Mouse (Mus musculus) CD4-positive helper T cell, adult 2 months (primary cell): ENCODE measurements around the gene Rsph14.
A peak's percentile ranks its signal among the peaks of the same experiment; 100 is the strongest.

Experiments used
- DNase-seq: peaks from one replicate; pipeline ENCODE4 v3.0.0-alpha.2; 2012; ENCODE audit warnings: low read depth, missing footprints, low spot score

Gene Rsph14

DNA sequence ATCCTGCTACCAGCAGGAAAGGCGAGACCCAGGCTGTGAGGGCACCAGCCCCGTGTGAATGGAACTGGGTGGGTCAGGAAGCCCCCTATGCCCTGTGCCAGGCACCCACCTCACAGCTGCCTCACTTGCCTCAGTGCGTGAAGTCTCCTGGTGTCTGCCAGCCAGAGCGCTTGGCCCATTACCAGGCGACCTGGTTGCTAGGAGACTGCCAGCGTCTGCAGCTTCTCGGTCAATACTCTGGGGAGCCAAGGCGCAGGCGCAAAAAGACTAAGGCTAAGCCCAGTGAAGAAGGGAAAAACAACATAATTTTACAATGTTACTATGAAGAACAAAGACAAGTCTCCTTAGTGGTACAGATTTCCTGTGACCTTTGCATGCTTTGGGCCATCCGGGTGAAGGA is at the start of gene Rsph14:
Gene Rsph14, minus strand, starts transcription at position 192 of the 400 bp plus-strand sequence.
- DNase-seq: no peak

DNA sequence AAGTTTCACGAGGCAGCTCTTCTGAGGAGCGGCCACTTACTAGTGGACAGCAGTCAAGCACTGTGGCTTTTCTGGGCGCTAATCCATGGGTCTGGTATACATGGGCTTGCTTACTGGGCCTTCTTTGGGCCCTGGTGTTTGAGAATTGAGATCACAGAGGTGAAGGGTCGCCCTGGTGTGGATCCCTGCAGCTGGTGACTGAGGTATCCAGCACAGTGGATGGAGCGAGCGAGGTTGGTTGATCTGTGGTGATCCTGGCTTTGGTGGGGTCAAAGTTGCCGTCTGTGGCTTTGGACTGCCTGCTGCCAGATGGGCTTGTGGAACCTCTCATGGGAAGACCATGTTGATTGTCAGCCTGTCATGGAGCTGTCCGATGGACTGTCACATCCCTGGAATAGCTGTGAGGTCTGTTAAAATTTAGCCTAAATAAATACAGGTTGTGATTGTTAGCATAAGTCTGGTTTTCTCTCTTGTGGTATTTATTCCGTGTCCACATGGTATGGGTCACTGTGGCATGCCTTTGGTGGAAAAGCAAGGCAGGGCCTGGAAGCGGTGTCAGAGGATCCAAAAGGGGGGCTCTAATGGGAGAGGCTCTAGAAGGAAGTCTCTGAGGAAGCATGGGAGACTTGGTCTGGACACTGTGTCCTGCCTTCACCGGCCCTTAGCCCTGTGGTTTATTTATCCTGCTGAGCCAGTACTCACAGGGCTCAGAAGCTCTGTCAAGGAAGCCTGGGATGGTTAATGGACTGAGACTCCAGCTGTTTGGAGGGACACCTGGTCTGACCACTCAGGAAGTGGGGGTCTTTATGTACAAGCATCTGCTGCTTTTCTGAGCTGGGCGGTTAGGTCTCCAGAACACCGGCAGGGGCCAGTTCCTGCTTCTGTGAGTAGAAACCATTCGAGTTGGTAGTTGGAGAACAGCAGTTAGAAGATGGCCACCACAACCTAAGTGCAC is 46.1 kb upstream of the Rsph14 start:
- DNase-seq: no peak

DNA sequence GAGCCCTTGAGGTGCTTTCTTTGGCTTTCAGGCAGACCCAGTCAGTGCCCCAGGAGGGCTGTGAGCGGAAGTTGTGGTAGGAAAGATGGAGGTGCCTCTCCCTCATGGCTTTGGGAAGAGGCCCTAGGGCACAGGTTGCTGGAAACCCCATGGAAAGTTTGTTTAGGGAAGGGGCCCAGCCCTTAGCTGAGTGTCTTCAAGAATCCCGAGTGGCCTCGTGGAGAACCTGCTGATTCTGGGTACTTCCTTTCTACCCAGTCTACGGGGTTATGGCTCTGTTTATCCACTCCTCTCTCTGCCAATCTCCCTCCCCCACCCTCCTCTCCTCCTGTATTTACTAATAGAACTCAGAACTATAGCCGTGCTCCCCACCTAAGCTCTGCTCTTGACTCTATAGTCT is 43.3 kb upstream of the Rsph14 start:
- no peak for DNase-seq

DNA sequence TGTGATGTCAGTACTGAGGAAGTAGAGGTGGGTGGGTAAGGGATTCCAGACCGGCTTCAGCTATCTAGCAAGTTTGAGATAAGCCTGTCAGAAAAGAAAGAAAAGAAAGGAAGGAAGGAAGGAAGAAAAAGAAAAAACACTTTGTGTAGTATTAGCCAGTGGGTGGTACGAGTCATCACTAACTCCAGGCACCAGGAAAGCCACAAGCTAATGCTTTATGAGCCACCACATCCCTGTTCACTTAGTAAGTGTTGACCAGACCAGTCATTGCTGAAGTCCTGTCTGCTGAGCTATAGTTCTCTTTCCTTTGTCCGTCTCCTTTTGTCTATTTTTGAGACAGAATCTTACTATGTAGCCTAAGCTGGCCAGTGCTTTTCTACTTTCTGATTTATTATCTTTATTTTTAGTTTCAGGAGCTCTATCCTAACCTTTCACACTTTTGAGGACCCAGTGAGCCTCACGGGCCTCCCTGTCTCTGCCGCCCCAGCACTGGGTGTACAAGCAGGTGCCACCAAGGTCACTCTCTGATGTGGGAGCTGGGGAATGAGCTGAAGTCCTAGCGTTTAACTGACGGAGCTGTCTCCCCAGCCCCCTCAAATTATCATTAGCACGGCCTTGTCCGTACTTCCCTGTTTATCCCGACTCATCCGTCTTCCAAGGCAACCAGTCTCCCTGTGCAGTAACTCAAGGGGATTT is 38.0 kb upstream of the Rsph14 start:
- no peak for DNase-seq

DNA sequence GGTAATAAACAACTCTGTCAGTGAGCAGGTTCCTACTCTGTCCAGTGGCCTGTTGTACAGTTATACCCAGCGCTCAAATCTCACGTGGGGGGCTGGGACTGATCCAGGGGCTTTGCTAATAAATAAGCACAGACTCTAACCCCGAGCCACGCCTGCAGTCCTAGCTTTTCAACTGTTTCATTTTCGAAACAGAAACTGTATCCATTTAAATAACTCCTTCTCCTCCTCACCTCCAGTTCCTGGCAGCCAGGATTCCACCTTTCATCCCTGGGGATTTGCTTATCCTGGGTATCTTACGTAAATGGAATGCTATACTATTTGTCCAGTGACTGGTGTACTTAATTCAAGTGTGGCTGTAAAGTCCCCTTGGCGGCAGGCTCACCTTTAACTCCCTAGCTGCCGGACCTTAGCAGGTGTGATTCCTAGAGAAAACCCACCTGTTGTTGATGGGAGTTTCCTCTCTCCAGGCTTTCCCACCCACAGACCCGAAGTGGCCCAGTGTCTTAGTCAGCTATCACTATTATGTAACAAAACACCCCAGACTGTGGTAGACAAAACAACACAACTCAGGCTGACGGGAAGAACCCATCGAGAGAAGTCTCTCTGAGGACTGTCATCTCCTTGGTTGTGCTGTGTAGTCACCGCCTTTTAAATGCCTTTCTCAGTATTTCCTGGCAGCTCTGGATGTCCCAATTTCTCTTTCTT is 36.4 kb upstream of the Rsph14 start:
- DNase-seq: no peak

DNA sequence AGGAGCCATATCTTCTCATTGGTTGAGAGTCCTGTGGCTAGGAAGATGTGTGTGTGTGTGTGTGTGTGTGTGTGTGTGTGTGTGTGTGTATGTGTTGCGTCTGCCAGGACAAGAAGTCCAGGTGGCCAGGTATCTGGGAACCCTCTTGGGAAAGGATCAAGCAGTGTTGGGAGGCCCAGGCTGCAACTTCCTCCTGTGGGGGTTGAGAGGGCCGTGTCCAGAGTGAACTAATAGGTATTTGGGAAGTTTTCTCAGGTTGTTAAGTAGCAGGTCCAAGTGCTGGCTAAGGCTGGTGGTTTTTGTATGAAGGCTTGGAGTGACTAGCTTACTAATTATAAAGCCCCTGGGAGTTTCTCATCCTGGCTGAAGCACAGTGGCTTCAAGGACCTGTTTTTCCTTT is 35.7 kb upstream of the Rsph14 start:
- no peak for DNase-seq

DNA sequence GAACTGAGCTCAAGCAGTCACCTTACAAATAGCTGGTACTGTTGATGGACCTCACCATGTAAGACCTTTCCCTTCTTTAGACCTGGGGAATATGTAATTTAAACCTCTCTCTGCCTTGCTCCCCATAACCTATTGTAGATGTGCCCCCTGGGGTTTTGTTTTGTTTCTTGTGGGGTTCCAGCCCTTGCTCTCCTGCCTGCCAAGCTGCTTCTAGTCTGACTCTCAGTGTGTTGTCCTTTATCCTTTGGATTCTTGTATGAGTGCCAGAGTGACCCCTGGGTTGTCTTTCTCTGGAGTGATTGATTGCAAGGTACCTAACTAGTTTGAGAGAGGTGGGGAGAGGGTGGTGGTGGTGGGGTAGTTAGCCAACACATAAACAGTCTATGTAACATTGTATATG is 35.1 kb upstream of the Rsph14 start:
- no peak for DNase-seq

DNA sequence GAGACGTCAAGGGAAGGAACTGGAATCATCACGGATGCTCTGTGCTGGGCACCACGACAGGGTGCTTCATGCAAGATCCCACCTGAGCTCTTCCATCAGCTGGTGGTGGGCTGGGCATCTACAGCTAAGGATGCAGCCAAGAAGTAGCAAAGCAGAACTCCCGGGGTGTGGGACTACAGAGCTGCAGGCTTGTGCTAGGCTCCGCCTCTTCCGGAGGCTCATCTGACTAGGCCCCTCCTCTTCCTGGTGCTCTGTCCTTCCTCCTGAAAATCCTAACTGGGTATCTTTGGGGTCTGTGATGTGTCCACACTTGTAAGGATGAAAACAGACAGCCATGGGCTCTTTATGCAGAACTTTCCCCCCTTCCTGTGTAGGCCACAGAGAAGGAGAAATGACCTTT is 33.3 kb upstream of the Rsph14 start:
- DNase-seq: no peak

DNA sequence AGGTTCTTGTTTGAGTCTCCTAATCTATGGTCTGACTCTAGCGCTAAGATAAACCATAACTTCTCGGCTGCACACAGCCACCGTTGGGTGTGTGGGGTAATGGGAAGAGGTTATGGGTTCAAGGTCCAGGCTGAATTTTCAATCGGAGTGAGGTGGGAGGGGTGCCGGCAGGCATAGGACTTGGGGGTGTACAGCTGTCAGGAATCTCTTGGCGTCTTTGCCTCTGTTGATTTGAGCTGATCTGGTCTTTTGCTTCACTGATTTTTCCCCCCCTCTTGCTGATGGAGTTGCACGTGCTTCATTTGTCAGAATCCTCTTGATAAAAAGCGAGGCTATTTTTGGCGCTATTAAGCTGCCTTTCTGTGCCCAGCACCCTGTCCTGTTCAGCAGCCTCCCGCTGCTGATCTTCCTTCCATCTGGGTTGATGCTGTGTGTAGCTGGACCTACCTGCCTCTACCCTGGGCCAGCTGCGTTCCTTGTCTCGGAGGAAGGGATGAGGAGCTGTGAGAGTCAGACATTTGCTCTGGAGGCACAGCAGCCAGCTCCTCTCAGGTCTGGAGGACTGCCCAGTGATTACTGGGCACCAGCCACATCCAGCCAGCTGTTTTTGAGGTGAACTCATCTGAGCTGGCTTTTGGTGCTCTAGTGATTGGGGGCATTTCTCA is 31.0 kb upstream of the Rsph14 start:
- no peak for DNase-seq

DNA sequence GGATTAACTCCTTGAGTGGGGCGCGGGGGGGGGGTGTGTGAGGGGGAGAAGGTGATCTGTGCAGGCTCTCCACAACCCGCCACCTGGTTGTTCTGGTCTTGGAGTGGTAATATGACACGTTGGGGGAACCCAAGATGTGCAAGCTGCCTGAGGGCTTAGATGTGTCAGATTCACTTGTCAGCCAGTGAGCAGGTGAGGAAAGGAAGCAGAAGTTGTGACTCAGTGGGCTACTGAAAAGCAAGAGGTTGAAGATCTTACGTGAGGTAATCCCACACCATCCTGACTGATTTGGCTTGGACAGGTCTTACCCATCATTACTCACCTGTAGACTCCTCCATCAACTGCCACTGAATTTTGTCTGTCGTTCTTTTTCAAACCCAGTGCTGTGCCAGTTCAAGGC is 30.2 kb upstream of the Rsph14 start:
- no peak for DNase-seq

DNA sequence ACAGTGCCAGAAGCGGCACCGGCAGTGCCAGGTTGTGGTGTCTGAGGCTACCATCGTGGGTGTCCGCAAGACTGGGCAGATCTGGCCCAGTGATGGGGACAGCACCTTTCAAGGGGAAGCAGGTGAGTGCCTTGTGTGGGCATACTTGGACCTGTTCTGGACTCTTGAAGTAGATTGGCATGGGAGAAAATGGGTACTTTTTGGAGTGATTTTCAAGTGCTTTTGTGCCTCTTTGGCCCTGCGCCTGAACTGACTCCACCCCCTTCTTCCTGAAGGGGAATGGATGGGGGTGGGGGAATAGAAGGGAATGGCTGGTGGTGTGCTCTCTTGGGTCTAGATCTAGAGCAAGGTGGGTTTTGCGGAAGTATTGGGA is 29.8 kb upstream of the Rsph14 start:
- no peak for DNase-seq

DNA sequence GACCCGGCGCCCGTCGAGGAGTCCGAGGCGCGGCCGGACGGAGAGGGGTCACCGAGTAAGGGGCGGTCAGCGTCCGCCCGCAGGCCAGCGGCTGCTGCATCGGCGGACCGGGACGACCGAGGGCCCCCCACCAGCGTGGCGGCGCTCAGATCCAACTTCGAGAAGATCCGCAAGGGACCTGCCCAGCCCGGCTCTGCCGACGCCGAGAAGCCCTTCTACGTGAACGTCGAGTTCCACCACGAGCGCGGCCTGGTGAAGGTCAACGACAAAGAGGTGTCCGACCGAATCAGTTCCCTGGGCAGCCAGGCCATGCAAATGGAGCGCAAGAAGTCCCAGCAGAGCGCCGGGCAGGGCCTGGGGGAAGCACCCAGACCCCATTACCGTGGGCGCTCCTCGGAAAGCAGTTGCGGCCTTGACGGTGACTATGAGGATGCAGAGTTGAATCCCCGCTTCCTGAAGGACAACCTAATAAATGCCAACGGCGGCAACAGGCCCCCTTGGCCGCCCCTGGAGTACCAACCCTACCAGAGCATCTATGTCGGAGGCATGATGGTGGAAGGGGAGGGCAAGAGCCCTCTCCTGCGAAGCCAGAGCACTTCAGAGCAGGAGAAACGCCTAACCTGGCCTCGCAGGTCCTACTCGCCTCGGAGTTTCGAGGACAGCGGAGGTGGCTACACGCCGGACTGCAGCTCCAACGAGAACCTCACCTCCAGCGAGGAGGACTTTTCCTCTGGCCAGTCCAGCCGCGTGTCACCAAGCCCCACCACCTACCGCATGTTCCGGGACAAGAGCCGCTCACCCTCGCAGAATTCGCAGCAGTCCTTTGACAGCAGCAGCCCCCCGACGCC is 29.2 kb upstream of the Rsph14 start:
- peak; percentile 28 for DNase-seq

DNA sequence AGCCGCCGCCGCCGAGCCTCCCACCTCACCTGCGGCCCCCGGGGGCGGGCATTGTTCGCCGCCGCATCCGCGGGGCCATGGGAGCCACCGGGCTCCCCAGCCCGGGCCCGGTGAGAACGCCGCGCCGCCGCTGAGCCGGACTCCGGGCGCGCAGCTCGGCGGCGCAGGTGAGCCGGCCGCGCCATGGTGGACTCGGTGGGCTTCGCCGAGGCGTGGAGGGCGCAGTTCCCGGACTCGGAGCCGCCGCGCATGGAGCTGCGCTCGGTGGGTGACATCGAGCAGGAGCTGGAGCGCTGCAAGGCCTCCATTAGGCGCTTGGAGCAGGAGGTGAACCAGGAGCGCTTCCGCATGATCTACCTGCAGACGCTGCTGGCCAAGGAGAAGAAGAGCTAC is 28.5 kb upstream of the Rsph14 start:
- DNase-seq: peak; percentile 51

DNA sequence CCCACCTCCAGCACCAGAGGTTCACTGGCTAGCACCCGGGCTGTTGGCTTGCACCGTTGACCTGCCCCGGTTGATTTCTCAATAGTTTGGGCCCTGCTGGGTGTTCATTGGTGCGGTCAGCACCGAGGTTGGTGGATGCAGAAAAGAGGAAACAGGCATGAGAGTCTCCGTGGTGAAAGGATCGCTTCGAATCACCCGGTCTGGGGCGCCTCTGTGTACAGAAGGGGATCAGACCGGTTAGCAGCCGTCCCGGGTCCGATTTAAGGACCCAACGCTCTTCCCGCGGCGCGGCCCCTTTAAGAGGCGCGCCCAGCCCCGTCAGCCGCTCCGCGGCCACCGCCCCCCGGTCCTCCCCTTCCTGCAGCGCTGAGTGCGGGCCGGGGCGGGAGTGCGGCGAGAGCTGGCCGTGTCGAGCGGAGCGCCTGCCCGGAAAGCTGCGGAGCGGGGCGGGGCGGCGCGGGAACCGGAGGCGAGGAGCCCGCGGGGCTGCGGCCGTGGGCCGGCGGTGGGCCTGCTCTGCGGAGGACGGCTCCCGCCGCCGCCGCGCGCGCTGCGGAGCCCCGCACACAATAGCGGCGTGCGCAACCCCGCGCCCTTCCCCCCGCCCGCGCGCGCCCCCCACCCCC is 27.9 kb upstream of the Rsph14 start, which contains the start of gene Bcr:
Gene Bcr, plus strand, starts transcription at position 376 of the 626 bp plus-strand sequence.
- DNase-seq: peak; percentile 80

DNA sequence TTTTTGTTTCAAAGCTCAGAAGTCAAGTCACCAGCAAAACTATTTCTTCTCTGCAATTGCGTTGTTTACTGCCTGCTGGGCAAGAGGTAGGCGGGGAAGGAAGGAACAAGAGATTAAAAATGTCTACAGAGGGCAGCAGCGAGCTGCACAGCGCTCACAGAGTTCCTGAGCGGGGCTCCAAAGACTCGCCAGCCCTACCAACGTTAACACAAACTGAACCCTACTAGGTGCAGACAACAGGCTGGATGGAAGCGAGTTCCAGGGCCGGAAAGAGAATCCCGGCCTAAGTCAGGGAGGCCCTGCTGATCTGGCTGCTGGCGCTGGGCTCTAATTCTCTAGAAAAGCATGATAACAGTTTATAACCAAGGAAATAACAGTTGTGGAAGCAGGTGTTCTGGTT is 27.0 kb upstream of the Rsph14 start:
- DNase-seq: peak; percentile 82

DNA sequence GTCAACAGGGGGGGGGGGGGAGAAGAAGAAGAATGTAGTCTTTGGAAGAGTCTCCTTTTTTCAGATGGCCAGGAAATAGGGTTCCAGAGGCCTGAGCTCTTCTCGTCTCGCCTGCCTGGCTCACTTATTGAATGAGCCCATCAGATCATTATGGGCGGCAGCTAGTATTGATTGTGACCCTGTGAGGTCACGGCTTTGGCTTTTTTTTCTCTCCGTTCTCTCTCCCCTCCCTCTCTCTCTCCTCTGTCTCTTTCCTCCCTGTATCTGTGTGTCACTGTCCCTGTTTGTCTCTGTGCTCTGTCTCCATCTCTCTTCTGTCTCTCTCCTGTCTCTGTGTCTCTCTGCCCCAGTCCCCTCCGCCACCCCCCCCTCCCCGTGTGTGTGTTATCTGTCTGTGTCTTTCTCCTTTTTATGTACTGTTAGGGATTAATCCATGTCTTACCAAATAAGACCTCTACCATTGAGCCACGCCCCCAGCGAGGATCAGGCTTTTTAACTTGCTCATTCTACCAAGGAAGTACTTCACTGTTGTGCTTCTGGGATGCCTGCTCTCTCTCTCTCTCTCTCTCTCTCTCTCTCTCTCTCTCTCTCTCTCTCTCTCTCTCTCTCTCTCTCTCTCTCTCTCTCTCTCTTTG is 26.5 kb upstream of the Rsph14 start:
- DNase-seq: no peak

DNA sequence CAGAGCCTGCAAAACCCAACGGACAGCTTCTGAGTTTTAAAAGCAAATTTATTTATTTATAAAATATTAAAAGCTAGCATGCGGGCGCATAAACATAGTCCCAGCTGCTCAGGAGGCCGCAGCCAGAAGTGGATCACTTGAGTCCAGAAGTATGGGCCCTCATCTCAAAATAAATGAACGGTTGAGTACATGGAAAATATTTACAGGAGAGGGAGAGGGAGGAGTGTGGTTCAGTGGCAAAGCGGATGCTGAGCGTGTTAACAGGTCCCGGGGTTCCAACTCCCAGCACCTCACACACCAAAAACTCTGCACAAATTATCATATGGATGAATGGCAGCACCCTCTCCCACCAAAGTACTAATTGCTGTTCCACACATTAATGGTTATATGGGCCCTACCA is 25.9 kb upstream of the Rsph14 start:
- no peak for DNase-seq

DNA sequence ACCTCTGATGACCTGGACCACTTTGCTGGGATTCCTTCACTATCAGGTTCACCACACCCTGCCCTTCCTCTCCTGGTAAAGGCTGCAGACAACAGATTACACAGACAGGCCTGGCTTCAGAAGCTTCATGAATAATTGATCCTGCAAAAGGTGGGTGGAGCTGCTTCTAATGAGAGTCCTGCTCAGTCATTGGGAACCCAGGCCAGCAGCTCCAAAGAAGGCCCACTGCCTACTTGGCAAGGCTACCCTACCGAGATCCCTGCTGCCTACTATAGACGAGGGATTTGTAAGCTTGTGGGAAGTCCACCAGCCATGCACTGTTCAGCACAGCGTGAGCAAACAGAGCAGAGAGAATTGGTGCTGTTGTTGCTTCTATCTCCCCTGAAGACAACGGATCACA is 23.9 kb upstream of the Rsph14 start:
- DNase-seq: no peak

DNA sequence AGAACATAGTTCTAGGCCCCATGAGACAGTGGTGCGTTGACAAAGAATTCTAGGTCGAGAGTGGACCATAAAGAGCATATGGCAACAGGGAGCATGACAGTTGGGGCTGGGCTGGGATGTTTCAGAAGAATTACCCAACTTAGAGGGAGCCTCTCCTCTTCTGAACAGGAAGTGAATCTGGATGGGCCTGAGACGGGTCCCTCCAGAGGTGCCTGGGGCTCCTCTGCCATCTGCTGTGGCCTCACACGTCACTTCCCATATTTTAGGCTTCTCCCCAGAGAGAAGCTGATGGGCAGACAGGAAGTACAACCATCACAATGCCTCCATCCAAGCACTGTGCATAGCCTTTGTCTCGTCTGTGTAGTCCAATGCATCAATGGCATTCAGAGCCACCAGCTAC is 23.3 kb upstream of the Rsph14 start:
- no peak for DNase-seq

DNA sequence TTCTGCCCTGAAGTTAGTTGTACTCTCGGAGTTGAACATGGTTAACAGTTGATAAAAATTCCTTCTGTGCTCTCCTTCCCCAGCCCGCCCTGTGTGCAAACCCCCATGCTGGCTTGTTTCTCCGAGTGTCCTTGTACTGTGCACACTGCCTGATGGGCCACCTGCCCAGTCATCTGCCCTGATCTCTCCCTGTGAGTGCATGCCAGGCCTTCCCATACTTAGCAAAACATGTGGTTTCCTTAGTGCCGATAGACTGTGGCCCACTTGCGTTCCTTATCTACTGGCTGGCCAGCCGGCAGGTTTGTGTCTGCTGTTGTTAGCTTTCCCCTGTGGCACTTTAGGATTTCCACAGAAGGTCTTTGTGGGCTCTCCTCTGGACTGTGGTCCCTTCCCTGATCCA is 21.7 kb upstream of the Rsph14 start:
- DNase-seq: no peak
